Comparison of ENCODE assay signal across 18 mouse cellular contexts in the genomic region with DNA sequence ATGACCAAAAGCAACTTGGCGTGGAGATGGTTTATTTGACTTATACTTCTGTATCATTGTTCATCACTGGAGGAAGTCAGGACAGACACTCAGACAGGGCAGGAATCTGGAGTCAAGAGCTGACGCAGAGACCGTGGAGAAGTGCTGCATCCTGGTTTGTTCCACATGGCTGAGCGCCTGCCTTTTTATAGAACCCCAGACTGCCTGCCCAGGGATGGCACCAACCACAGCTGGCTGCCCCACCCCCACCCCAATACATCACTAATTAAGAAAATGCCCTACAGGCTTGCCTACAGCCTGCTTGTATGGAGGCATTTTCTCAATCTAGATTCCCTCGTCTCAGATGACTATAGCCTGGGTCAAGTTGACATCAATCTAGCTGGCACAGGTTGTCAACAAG.
DNase-seq lines count a peak whose midpoint lies in the region; ATAC-seq lines count a peak whose summit lies in the region.
"Had no signal": no experiment of that assay in that cellular context is flagged by ENCODE, and none has a peak within 500 bp of the region (broad histone marks: within the 10 kb centered on the region; RNA-seq: fewer than 3 reads in every experiment).

No protein-coding gene starts in this region.

- H3K27me3 ChIP-seq in kidney, embryonic 16.5 days (ENCODE audit: insufficient read depth, low read length): no peaks in the 10 kb centered on the region
- no peaks in the 10 kb centered on the region for H3K27me3 ChIP-seq in liver, embryonic 11.5 days (replicated peaks; ENCODE audit: control insufficient read depth, insufficient read depth, low read length)
- H3K27me3 ChIP-seq: CH12.LX; embryonic facial prominence, embryonic 12.5 days; forebrain, embryonic 15.5 days; heart, embryonic 12.5 days; hindbrain, embryonic 15.5 days had no signal

- H3K36me3 ChIP-seq in kidney, embryonic 16.5 days (ENCODE audit: insufficient read depth, low read length): no peaks in the 10 kb centered on the region
- H3K36me3 ChIP-seq in liver, embryonic 11.5 days (ENCODE audit: control insufficient read depth, insufficient read depth, low read length): no peaks in the 10 kb centered on the region
- H3K36me3 ChIP-seq: embryonic facial prominence, embryonic 12.5 days; forebrain, embryonic 15.5 days; heart, embryonic 12.5 days; hindbrain, embryonic 10.5 days; hindbrain, embryonic 15.5 days had no signal

- no peak overlapping the region for H3K4me2 ChIP-seq in kidney, embryonic 16.5 days (replicated peaks; ENCODE audit: low read depth, low read length)
- H3K4me2 ChIP-seq in liver, embryonic 11.5 days: no peak overlapping the region
- H3K4me2 ChIP-seq: embryonic facial prominence, embryonic 12.5 days; forebrain, embryonic 15.5 days; heart, embryonic 12.5 days; hindbrain, embryonic 15.5 days had no signal

- no peak overlapping the region for H3K4me3 ChIP-seq in kidney, embryonic 16.5 days (ENCODE audit: low read length)
- no peak overlapping the region for H3K4me3 ChIP-seq in liver, embryonic 11.5 days (ENCODE audit: low read depth, low read length)
- H3K4me3 ChIP-seq: embryonic facial prominence, embryonic 12.5 days; forebrain, embryonic 15.5 days; heart, embryonic 12.5 days; hindbrain, embryonic 10.5 days; hindbrain, embryonic 15.5 days had no signal

- H3K9ac ChIP-seq in kidney, embryonic 16.5 days (replicated peaks; ENCODE audit: low read length): no peak overlapping the region
- no peak overlapping the region for H3K9ac ChIP-seq in liver, embryonic 11.5 days (ENCODE audit: low read depth, low read length)
- H3K9ac ChIP-seq: embryonic facial prominence, embryonic 12.5 days; forebrain, embryonic 15.5 days; heart, embryonic 12.5 days; hindbrain, embryonic 15.5 days had no signal

- WGBS in kidney, embryonic 16.5 days: 52% methylated on average over 5 of the region's 5 CpGs
- WGBS in liver, embryonic 11.5 days: 70% methylated on average over 5 of the region's 5 CpGs

- H3K27ac ChIP-seq in kidney, embryonic 16.5 days (ENCODE audit: low read length): peak overlapping the region; percentile 81
- no peak overlapping the region for H3K27ac ChIP-seq in liver, embryonic 11.5 days (ENCODE audit: low read depth, low read length)
- H3K27ac ChIP-seq: embryonic facial prominence, embryonic 12.5 days; forebrain, embryonic 15.5 days; hindbrain, embryonic 10.5 days; hindbrain, embryonic 15.5 days had no signal

- no peaks in the 10 kb centered on the region for H3K9me3 ChIP-seq in kidney, embryonic 16.5 days (ENCODE audit: low read length)
- no peaks in the 10 kb centered on the region for H3K9me3 ChIP-seq in liver, embryonic 11.5 days (ENCODE audit: control insufficient read depth, low read length)
- H3K9me3 ChIP-seq: embryonic facial prominence, embryonic 12.5 days; forebrain, embryonic 15.5 days; heart, embryonic 12.5 days; hindbrain, embryonic 10.5 days; hindbrain, embryonic 15.5 days had no signal

- peaks cover 30% of the 10 kb centered on the region for H3K4me1 ChIP-seq in kidney, embryonic 16.5 days (ENCODE audit: insufficient read depth, low read length)
- no peaks in the 10 kb centered on the region for H3K4me1 ChIP-seq in liver, embryonic 11.5 days (replicated peaks; ENCODE audit: control insufficient read depth, insufficient read depth, low read length)
- H3K4me1 ChIP-seq: embryonic facial prominence, embryonic 12.5 days; hindbrain, embryonic 15.5 days had no signal

- peak; percentile 86 for ATAC-seq in kidney, embryonic 16.5 days (ENCODE audit: low FRiP score, low TSS enrichment)
- no peak for ATAC-seq in liver, embryonic 11.5 days (replicated peaks; ENCODE audit: low FRiP score)
- ATAC-seq: forebrain, embryonic 15.5 days had no signal

- DNase-seq in kidney, adult 18-20 months: peak; percentile 9
- DNase-seq in kidney, adult 9 months: no peak
- DNase-seq in brain, adult 2 months (ENCODE audit: low read depth, low spot score): peak; percentile 45
- DNase-seq in cerebellum, postnatal 36 days: no peak
- DNase-seq in liver, embryonic 11.5 days (ENCODE audit: low spot score): no peak
- DNase-seq: adrenal gland, adult 2 months; adrenal gland, postnatal 25 days; cerebellum, adult 11 months; cerebellum, adult 8-10 months; cerebellum, postnatal 14 days; gastrocnemius, postnatal 25 days had no signal

Comparison
In these comparisons a context has a peak if more than half of its experiments do, and no peak if none do; other contexts are left out.
1. DNase-seq: peak in kidney, adult 18-20 months (single experiment) and brain, adult 2 months (single experiment); none in kidney, adult 9 months (single experiment), cerebellum, postnatal 36 days (0 of 2) and liver, embryonic 11.5 days (single experiment).